Comparison of ENCODE assay signal across 16 mouse cellular contexts in genomic region chr6:34906661-34907060, GRCm38 (mm10). TPM values are rescaled to one million over a fixed set of nuclear protein-coding genes. Genes with fewer than 3 reads are reported as not detected.
A peak's percentile ranks its signal among the peaks of the same experiment; 100 is the strongest.
DNase-seq lines count a peak whose midpoint lies in the region; ATAC-seq and TF ChIP-seq lines count a peak whose summit lies in the region.
"Had no signal": no experiment of that assay in that cellular context is flagged by ENCODE, and none has a peak within 500 bp of the region (broad histone marks: within the 10 kb centered on the region; RNA-seq: fewer than 3 reads in every experiment).

No protein-coding gene starts in this region.

- H3K27ac ChIP-seq in left cerebral cortex, adult 2 months, result peak overlapping the region; percentile 57
- H3K27ac ChIP-seq in heart, embryonic 10.5 days, result peak overlapping the region; percentile 48; the same call in 1 of the 2 replicates
- H3K27ac ChIP-seq in liver, embryonic 15.5 days (replicated peaks), result peak overlapping the region; percentile 96
- no peak overlapping the region for H3K27ac ChIP-seq in hindbrain, embryonic 11.5 days (ENCODE audit: low read depth, low read length)
- H3K27ac ChIP-seq: hindbrain, postnatal 0 days; limb, embryonic 15.5 days had no signal

- peak overlapping the region; percentile 45 for H3K9ac ChIP-seq in liver, embryonic 15.5 days
- H3K9ac ChIP-seq in hindbrain, embryonic 11.5 days (ENCODE audit: low read depth, low read length), result no peak overlapping the region
- H3K9ac ChIP-seq: limb, embryonic 15.5 days had no signal

- peaks cover 88% of the 10 kb centered on the region for H3K4me1 ChIP-seq in erythroblast, embryonic 14.5 days (ENCODE audit: control insufficient read depth)
- peaks cover 57% of the 10 kb centered on the region for H3K4me1 ChIP-seq in heart, embryonic 10.5 days
- H3K4me1 ChIP-seq in liver, embryonic 15.5 days (replicated peaks), result peaks cover 74% of the 10 kb centered on the region
- H3K4me1 ChIP-seq in hindbrain, embryonic 11.5 days (replicated peaks; ENCODE audit: control insufficient read depth, insufficient read depth, low read length), result no peaks in the 10 kb centered on the region

- peak overlapping the region; percentile 77 for H3K4me2 ChIP-seq in liver, embryonic 15.5 days
- no peak overlapping the region for H3K4me2 ChIP-seq in hindbrain, embryonic 11.5 days (replicated peaks; ENCODE audit: low read depth, low read length)
- H3K4me2 ChIP-seq: limb, embryonic 15.5 days had no signal

- DNase-seq in left cerebral cortex, adult 2 months (ENCODE audit: extremely low spot score in 1 of 2, low spot score in 2 of 2), result no peak
- no peak for DNase-seq in left cerebral cortex, adult 9 months (ENCODE audit: low spot score in 2 of 2)
- no peak for DNase-seq in heart, embryonic 10.5 days (ENCODE audit: low spot score)
- DNase-seq in hindbrain, embryonic 11.5 days (ENCODE audit: low spot score), result no peak
- DNase-seq: B cell, adult 2 months; cerebellum, postnatal 25 days; layer of hippocampus, postnatal 36 days; thymus, adult 2 months had no signal

- intact Hi-C loops in left cerebral cortex, adult 2 months (cut with DNase I), result no loop called here

- no peak for TF ChIP-seq CTCF in left cerebral cortex, adult 2 months (IDR thresholded peaks at IDR 0.05)

- peak overlapping the region; percentile 55 for H3K4me3 ChIP-seq in erythroblast, embryonic 14.5 days (replicated peaks)
- H3K4me3 ChIP-seq in left cerebral cortex, adult 2 months, result no peak overlapping the region
- no peak overlapping the region for H3K4me3 ChIP-seq in heart, embryonic 10.5 days
- peak overlapping the region; percentile 39 for H3K4me3 ChIP-seq in liver, embryonic 15.5 days (replicated peaks)
- H3K4me3 ChIP-seq in hindbrain, embryonic 11.5 days (ENCODE audit: low read depth, low read length), result no peak overlapping the region
- H3K4me3 ChIP-seq: limb, embryonic 15.5 days had no signal

- ATAC-seq in erythroblast, adult 5-6 weeks (replicated peaks; ENCODE audit: low FRiP score, poor library complexity, severe bottlenecking), result no peak
- ATAC-seq in liver, embryonic 15.5 days (ENCODE audit: insufficient read depth), result no peak
- ATAC-seq in hindbrain, embryonic 11.5 days (ENCODE audit: low FRiP score), result no peak
- ATAC-seq in cerebellum, adult (ENCODE audit: insufficient number of reproducible peaks, low FRiP score, low TSS enrichment), result no peak
- ATAC-seq: hindbrain, postnatal 0 days had no signal

- H3K36me3 ChIP-seq in erythroblast, embryonic 14.5 days (ENCODE audit: control insufficient read depth), result peaks cover 78% of the 10 kb centered on the region
- peaks cover 53% of the 10 kb centered on the region for H3K36me3 ChIP-seq in heart, embryonic 10.5 days
- peaks cover 68% of the 10 kb centered on the region for H3K36me3 ChIP-seq in liver, embryonic 15.5 days (replicated peaks)
- peaks cover 4% of the 10 kb centered on the region; the same call in 1 of the 2 replicates for H3K36me3 ChIP-seq in hindbrain, embryonic 11.5 days (ENCODE audit: control insufficient read depth, insufficient read depth, low read length)

- H3K27me3 ChIP-seq in erythroblast, embryonic 14.5 days (ENCODE audit: control insufficient read depth), result no peaks in the 10 kb centered on the region
- no peaks in the 10 kb centered on the region for H3K27me3 ChIP-seq in heart, embryonic 10.5 days (ENCODE audit: insufficient read depth, poor library complexity, severe bottlenecking)
- no peaks in the 10 kb centered on the region for H3K27me3 ChIP-seq in liver, embryonic 15.5 days
- H3K27me3 ChIP-seq in hindbrain, embryonic 11.5 days (ENCODE audit: control insufficient read depth, insufficient read depth, low read length), result no peaks in the 10 kb centered on the region
- H3K27me3 ChIP-seq: limb, embryonic 15.5 days had no signal

- H3K9me3 ChIP-seq in erythroblast, embryonic 14.5 days (ENCODE audit: control insufficient read depth, low read length), result no peaks in the 10 kb centered on the region
- H3K9me3 ChIP-seq in heart, embryonic 10.5 days, result no peaks in the 10 kb centered on the region
- no peaks in the 10 kb centered on the region for H3K9me3 ChIP-seq in liver, embryonic 15.5 days (replicated peaks)
- H3K9me3 ChIP-seq in hindbrain, embryonic 11.5 days (ENCODE audit: control insufficient read depth, low read length), result no peaks in the 10 kb centered on the region
- H3K9me3 ChIP-seq: limb, embryonic 15.5 days had no signal

- WGBS in heart, embryonic 10.5 days, result 96% methylated on average over 4 of the region's 4 CpGs
- 78% methylated on average over 4 of the region's 4 CpGs for WGBS in liver, embryonic 15.5 days (ENCODE audit: insufficient replicate concordance)
- 93% methylated on average over 4 of the region's 4 CpGs for WGBS in hindbrain, embryonic 11.5 days

RNA-seq across cellular contexts. Expression of gene Wdr91, which starts 4.0 kb away (rescaled TPM):
- 6.8 and 7.5 TPM in 2 replicates for polyA plus RNA-seq in erythroblast, embryonic 14.5 days (2012)
- 35.7 and 37.4 TPM in 2 replicates for total RNA-seq in erythroblast, adult 5-6 weeks (2015; ENCODE audit: low replicate concordance)
- 53.2 and 72.1 TPM in 2 replicates for total RNA-seq in erythroblast, adult 5-6 weeks (2017; ENCODE audit: low replicate concordance)
- total RNA-seq in left cerebral cortex, adult 2 months (2021), result 10 to 100 TPM; 29.3 to 30.7 TPM
- 12.6 and 13.0 TPM in 2 replicates for polyA plus RNA-seq in heart, embryonic 10.5 days (2016; fragmentation: Nextera tagmentation; extraction: Ambion mirVana)
- 10.2 and 11.0 TPM in 2 replicates for polyA plus RNA-seq in liver, embryonic 15.5 days (2015; fragmentation: Nextera tagmentation; extraction: Ambion mirVana)
- 11.0 and 12.3 TPM in 2 replicates for polyA plus RNA-seq in hindbrain, embryonic 11.5 days (2014; fragmentation: Nextera tagmentation; extraction: Ambion mirVana)

RNA-seq across cellular contexts. Expression of gene Stra8, which starts 13.3 kb away (rescaled TPM):
- not detected in 2 replicates for polyA plus RNA-seq in erythroblast, embryonic 14.5 days (2012)
- total RNA-seq in erythroblast, adult 5-6 weeks (2015; ENCODE audit: low replicate concordance), result not detected in 2 replicates
- total RNA-seq in erythroblast, adult 5-6 weeks (2017; ENCODE audit: low replicate concordance), result not detected in 2 replicates
- total RNA-seq in left cerebral cortex, adult 2 months (2021), result not detected
- polyA plus RNA-seq in heart, embryonic 10.5 days (2016; fragmentation: Nextera tagmentation; extraction: Ambion mirVana), result not detected in 2 replicates
- polyA plus RNA-seq in liver, embryonic 15.5 days (2015; fragmentation: Nextera tagmentation; extraction: Ambion mirVana), result not detected in 2 replicates
- not detected in 2 replicates for polyA plus RNA-seq in hindbrain, embryonic 11.5 days (2014; fragmentation: Nextera tagmentation; extraction: Ambion mirVana)
- total RNA-seq: adrenal gland, postnatal 36 days; granulocyte monocyte progenitor cell, adult 5-6 weeks; hindbrain, postnatal 0 days; layer of hippocampus, postnatal 36 days had no signal
- polyA plus RNA-seq: hindbrain, postnatal 0 days; limb, embryonic 15.5 days had no signal

RNA-seq across cellular contexts. Expression of gene Cyren, which starts 28.8 kb away (rescaled TPM):
- 0.88 and 1.4 TPM in 2 replicates for polyA plus RNA-seq in erythroblast, embryonic 14.5 days (2012)
- total RNA-seq in erythroblast, adult 5-6 weeks (2015; ENCODE audit: low replicate concordance), result 4.0 and 8.1 TPM in 2 replicates
- total RNA-seq in erythroblast, adult 5-6 weeks (2017; ENCODE audit: low replicate concordance), result 5.8 and 9.8 TPM in 2 replicates
- total RNA-seq in left cerebral cortex, adult 2 months (2021), result 1 to 10 TPM; 5.6 to 7.2 TPM
- polyA plus RNA-seq in heart, embryonic 10.5 days (2016; fragmentation: Nextera tagmentation; extraction: Ambion mirVana), result 13.7 and 16.5 TPM in 2 replicates
- 5.7 and 6.1 TPM in 2 replicates for polyA plus RNA-seq in liver, embryonic 15.5 days (2015; fragmentation: Nextera tagmentation; extraction: Ambion mirVana)
- 12.3 and 13.5 TPM in 2 replicates for polyA plus RNA-seq in hindbrain, embryonic 11.5 days (2014; fragmentation: Nextera tagmentation; extraction: Ambion mirVana)

RNA-seq across cellular contexts. Expression of gene Tmem140, which starts 43.7 kb away (rescaled TPM):
- 0.01 TPM in 1 of 2 replicates, not detected in the other for polyA plus RNA-seq in erythroblast, embryonic 14.5 days (2012)
- total RNA-seq in erythroblast, adult 5-6 weeks (2015; ENCODE audit: low replicate concordance), result 45.5 and 64.6 TPM in 2 replicates
- 56.7 and 80.9 TPM in 2 replicates for total RNA-seq in erythroblast, adult 5-6 weeks (2017; ENCODE audit: low replicate concordance)
- total RNA-seq in left cerebral cortex, adult 2 months (2021), result 1 to 10 TPM; 3.1 TPM
- 1.4 and 1.8 TPM in 2 replicates for polyA plus RNA-seq in heart, embryonic 10.5 days (2016; fragmentation: Nextera tagmentation; extraction: Ambion mirVana)
- polyA plus RNA-seq in liver, embryonic 15.5 days (2015; fragmentation: Nextera tagmentation; extraction: Ambion mirVana), result 5.8 and 8.5 TPM in 2 replicates
- polyA plus RNA-seq in hindbrain, embryonic 11.5 days (2014; fragmentation: Nextera tagmentation; extraction: Ambion mirVana), result 0.95 and 1.1 TPM in 2 replicates

Comparison
In these comparisons a context has a peak if more than half of its experiments do, and no peak if none do; other contexts are left out.
1. H3K4me3 ChIP-seq: peak in erythroblast, embryonic 14.5 days (single experiment) and liver, embryonic 15.5 days (single experiment); none in left cerebral cortex, adult 2 months (single experiment), heart, embryonic 10.5 days (single experiment) and hindbrain, embryonic 11.5 days (single experiment).